Mouse (Mus musculus) R1 (cell line): ENCODE measurements around the gene Acvr2a.

ENCODE experiments used
- DNase-seq: peaks from one replicate; pipeline ENCODE4 v3.0.0-alpha.2; 2018; ENCODE audit warnings: low read depth, low spot score

The Acvr2a gene

DNA sequence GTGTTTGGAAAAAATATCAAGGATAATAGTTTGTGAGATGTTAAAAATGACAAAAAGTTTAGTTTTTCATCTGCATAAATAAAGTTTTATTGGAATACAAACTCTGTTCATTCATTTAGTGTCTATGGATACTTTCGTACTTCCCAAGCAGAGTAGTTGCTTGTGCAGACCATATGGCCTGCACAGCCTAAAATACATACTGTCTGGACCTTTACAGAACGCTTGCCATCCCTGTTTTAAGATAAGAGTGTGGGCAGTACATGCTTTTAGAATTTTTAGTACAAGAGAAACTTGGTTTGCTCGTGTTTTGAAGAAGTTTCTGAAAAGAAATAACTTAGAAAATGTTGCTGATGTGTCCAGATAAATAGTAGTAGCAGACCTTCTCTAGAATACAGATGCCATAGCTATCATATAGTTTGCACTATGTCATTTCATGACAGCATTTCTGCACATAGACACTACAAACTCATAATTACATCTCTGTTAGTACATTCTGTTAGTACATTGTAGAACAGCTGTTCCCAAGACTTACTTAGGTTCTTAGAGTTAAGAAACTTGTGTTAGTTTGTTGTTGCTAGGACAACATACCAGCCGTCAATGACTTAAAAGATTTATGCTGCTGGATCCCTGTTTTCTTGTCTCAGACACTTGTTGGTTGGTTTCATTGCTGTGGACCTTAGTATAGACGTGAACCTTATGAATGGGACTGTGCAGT is 54.4 kb downstream of the Acvr2a start:
- DNase-seq = no peak

DNA sequence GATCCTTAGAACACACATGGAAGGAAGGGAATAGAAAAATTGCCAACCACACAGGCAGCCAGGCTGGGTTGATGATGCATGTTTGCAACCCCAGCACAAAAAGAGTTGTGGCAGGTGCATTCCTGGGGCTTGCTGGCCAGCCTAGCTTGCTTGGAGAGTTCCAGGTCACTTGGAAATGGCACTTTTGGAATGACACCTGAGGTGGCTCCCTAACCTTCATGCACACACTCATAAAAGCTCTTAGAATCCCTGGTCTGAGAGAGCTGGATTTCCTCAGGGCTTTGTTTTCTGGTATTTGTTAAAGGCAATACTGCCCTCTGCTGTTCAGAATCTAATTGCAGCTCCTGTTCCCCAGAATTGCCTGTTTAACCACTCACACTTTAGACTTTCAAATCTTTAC is 72.0 kb downstream of the Acvr2a start:
- peak; percentile 60 for DNase-seq

- DNase-seq = no peak
Observed at GRCm38 (mm10) chr2:48895186-48895585, 81.3 kb downstream of the Acvr2a start.

GRCm38 (mm10) chr2:48908866-48909265 is 95.0 kb downstream of the Acvr2a start:
- peak; percentile 13 for DNase-seq

DNA sequence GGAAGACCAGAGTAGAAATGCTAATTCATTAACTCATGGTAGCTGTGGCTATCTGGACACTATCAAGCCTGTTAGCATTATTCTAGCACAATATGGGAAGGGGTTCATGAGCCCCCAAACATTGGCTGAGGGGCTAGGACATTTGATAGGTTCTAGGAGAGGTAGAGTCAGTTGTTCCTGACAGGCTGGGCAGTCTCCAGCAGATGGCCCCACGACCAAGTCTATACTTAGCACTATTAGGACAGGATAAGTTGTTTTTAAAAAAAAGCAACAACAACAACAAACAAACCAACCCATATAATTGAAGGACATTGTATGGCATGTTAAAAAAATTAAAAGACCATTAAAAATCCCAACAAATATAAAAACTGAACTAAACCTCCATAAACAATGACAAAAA is 100.3 kb downstream of the Acvr2a start:
- no peak for DNase-seq

GRCm38 (mm10) chr2:48915832-48916231 is 101.9 kb downstream of the Acvr2a start:
- DNase-seq = no peak

- DNase-seq = no peak
Observed at GRCm38 (mm10) chr2:48935058-48935457, 121.1 kb downstream of the Acvr2a start.

DNA sequence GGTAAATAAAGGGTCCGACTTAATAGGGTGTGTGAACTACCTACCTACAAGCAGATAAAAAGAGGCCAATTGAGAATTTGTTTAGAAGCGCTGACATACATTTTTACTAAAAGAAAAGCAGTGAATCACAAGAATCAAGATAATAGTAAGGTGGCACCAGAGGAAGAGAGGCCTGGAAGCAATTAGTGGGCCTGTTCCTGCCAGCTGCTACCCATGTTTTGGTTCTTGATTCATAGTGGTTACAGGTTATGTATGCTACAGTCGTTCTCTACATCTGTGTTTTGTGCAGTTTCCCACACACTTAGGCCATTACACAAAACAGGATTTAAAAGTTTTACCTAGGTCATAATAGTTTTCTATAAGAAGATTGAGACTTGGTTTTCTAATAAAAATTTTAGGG is 133.9 kb downstream of the Acvr2a start:
- no peak for DNase-seq

DNA sequence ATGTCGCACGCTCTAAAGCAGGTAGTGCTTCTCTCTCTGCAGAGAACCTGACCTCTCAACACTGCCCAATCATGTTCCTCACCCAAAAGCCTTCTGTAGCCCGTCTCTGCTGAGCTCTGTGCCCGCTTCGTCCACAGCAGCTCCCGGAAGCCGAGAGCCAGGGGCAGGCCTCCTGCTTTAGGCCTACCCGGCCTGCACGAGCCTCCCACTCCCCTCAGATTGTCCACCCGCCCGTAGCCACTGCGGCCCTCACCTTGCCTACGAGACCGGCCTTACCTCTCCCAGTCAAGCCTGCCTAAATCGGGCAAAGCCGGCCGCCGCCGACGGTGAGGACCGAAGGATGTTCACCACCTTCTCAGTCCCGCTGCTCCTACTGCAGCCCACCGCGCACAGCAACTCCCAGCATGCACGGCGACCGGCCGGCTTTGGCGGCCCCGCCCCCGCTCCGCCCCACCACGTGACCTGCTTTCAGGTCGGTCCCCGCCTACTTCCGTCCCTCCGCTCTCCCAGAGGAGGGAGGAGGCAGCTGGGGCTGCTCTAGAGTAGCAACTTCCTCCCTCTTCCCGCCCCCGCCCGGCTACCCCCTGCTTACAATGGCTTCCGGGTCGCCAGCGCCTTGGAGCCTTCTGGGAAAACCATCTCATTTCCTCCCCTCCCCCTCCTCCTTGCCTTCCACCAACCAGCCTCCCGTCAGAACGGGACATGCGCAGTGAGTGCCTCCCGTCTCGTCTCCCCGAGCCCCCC is 135.1 kb downstream of the Acvr2a start, which contains the start of gene Mbd5:
Gene Mbd5 (plus strand): TSS at position 668 of the 744 bp plus-strand sequence.
- peak; percentile 99 for DNase-seq

DNA sequence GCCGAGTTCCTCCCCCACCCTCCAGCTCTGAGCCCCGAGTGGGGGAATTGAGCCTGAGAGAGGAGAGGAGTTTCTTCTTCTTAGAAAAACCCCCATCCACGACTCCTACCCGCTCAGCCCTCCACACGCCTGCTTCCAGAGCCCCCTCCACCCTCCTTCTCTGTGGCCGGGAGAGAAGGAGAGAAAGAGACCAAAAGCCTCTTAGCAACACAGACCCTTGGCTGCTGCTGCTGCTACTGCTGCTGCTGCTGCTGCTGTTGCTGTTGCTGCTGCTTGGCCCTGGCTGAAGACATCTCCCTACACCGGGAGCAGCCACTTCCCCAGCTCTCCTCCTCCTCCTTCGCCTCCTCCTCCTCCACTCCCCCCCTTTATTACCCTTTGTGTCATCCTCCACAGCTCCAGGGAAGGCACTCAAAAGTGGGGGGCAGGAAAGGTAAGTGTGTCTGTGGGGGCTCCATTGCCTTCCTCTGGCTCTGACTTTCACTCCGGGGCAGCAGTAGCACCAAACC is 135.9 kb downstream of the Acvr2a start:
- DNase-seq = peak; percentile 72

GRCm38 (mm10) chr2:48950252-48950315 is 136.2 kb downstream of the Acvr2a start, which contains the start of gene Orc4:
Gene Orc4 (minus strand): TSS chr2:48950277.
- DNase-seq = no peak

DNA sequence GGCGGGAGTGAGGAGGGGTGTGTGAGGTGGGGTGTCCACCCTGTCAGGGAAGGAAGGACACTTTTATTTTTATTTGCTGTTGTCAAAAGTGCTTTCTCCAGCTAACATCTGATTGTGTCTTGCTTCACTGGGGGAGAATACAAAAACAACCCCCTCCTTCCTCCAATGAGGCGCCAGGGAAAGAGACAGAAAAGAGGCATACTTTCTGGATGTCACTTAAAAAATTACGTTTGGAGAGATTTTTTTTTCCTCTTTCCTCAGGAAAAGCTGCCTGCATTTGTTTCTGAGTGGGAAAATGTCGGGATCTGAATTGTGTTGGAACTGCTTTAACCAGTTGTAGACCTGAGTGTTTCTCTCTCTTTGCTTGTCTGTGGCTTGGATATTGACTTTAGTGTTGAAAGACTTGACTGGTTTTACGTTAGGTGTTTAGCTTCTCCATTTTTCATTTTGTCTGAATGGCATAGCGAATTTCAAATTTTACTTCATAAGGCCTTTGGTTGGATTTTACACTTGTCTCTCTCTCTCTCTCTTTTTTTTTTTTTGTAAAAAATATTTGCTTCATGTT is 136.5 kb downstream of the Acvr2a start:
- peak; percentile 19 for DNase-seq
